Mouse (Mus musculus): ENCODE measurements around the gene Grap.

Gene Grap

DNA sequence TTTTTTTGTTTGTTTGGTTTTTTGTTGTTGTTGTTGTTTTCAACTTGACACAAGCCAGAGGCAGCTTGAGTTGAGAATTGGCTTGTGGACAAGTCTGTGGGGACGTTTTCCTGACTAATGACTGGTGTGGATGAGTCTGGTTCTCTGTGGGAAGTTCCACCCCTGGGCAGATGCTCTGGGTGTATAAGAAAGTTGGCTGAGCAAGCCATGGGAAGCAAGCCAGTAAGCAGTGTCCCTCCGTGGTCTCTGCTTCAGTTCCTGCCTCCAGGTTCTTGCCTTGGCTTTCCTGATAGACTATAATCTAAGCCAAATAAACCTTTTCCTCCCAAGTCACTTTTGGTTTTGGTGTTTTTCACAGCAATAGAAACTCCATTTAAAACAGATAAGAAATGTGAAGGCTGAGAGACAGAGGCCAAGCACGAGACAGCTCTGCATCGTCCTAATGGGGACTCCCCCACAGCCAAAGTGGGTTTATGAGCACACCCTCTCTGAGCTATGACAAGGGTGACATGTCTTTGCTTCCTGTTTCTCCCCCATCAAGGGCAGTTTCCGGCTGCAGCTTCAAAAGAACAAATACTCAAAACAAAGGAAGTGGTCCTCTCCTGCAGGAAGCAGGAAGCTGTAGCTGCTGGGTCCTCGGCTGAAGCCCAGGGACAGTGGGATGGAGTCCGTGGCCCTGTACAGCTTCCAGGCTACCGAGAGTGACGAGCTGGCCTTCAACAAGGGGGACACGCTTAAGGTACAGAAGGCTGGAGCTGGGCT is at the start of gene Grap:
Gene Grap (plus strand): TSS at position 580 of the 762 bp plus-strand sequence.
- DNase-seq: peak; percentile 58

GRCm38 (mm10) chr11:61608072-61608471 is 45.0 kb upstream of the Grap start:
- no peak for DNase-seq

- no peak for DNase-seq
Observed at GRCm38 (mm10) chr11:61611197-61611596, 41.9 kb upstream of the Grap start.

- no peak for DNase-seq
Observed at GRCm38 (mm10) chr11:61612116-61612635, 40.9 kb upstream of the Grap start.

- DNase-seq: peak; percentile 14
Observed at GRCm38 (mm10) chr11:61614401-61614800, 38.7 kb upstream of the Grap start.

GRCm38 (mm10) chr11:61615686-61616522 is 37.2 kb upstream of the Grap start:
- DNase-seq: peak; percentile 55

DNA sequence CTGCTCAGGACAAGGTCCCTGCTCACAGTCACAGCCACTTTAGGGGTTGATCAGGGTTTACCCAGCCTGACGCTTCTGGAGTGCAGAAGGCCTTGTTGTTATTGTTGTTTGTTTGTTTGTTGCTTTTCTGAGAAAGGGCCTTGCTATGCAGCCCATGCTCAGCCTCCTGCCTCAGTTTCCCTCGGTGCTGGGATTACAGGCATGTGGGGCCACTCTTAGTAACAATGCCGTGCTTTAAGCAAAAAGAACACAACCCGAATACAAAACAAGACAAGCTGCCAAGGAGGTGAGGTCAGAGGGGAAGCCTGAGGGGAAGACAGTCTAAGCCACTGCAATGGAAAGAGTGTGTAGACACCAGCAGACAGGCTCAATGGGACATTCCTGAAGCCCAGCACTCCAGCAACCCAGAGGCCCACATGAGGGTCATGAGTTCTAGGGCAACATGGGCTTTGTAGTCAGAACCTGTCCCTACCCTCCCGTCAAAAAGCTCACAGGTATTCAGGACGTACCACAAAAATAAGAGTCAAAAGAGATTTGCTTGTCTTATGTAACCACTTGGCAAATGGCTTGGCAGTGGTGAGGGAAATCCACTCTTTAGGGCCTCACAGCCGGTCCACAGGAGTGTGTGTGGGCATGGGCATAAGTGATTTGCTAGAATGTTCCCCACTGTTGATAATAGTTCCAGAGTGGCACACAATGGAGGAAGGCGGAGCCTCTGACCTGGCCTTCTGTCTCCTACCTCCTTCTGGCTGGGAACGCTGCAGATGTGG is 36.4 kb upstream of the Grap start:
- peak; percentile 10 for DNase-seq

- peak; percentile 10 for DNase-seq
Observed at GRCm38 (mm10) chr11:61617293-61617975, 35.6 kb upstream of the Grap start.

DNA sequence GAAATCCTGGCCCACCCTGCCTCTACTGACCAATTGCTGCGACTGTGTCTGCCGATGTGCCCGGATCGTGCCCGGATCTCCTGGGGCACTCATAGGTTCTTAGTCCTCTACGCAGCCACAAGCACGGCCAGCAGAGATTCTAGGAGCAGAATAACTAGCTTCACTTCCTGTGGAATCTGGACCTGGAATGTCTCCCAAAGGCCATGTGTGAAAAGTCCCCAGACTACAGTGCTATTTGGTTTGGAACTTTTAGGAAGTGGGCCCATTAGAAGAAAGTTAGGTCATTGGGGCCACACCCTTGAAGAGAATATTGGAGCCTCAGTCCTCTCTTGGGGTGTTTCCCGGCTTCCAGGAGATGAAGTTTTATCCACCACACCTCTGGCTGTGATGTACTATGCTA is 34.9 kb upstream of the Grap start:
- peak; percentile 53 for DNase-seq

- DNase-seq: no peak
Observed at GRCm38 (mm10) chr11:61618571-61618970, 34.5 kb upstream of the Grap start.

GRCm38 (mm10) chr11:61619356-61619755 is 33.7 kb upstream of the Grap start:
- no peak for DNase-seq

DNA sequence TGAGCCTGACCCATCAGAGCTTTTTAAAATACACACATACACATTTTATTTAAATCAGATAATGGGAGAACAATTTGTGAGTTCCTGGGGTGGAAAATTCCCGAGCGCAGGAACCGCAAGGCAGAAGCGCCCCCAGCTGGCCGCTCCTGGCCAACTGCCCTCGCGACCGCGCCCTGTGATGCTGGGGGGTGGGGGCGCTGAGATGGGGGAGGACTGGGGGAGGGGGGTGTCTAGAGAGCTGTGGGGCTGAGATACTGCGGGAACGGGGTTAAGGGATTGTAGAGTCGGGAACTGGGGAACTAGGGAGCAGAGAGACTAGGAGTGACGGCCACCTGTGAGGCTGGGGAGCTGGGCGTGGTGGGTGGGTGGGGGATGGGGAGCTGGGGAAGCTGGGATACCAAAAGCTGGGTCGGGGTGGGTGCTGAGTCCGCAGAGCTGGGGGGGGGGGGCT is 33.2 kb upstream of the Grap start:
- DNase-seq: peak; percentile 88

- peak; percentile 89 for DNase-seq
Observed at GRCm38 (mm10) chr11:61620254-61620670, 32.8 kb upstream of the Grap start.

DNA sequence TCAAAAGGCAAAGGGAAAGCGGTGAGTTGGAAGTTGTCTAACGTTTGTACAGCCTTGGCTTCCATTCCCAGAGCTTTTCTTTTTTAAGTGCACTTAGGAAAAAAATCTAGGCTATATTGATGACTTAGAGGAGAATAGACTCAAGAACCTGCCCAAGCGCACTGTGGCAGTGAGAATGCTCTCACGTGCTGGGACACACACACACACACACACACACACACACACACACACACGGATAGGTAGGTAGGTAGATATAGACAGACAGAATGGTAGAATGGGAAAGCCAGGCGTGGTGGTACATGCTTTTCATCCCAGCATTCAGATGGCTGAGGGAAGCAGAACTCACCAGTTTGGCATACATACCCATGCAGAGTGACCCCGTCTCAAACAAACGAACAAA is 32.3 kb upstream of the Grap start:
- no peak for DNase-seq

GRCm38 (mm10) chr11:61625136-61625535 is 27.9 kb upstream of the Grap start:
- DNase-seq: no peak

GRCm38 (mm10) chr11:61626509-61626908 is 26.6 kb upstream of the Grap start:
- DNase-seq: no peak

GRCm38 (mm10) chr11:61629621-61630020 is 23.4 kb upstream of the Grap start:
- no peak for DNase-seq

DNA sequence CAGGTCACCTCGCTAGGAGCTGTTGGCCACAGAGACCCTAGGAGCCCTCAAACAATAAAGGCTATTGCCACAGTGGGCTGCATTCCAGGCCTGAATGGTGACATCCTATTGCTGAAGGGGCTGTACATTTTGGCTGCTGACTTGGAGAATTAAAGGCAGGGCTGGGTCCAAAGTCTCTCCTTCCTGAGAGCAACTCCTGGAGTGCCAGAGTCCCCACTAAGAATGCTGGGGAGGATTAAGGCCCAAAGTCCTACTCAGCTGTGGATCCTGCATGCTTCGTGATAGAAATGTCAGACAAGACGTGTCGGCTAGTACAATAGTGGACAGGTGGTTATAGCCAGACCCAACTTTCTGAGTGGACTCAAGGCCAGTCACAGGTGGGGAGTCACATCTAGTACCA is 16.8 kb upstream of the Grap start:
- DNase-seq: peak; percentile 43

DNA sequence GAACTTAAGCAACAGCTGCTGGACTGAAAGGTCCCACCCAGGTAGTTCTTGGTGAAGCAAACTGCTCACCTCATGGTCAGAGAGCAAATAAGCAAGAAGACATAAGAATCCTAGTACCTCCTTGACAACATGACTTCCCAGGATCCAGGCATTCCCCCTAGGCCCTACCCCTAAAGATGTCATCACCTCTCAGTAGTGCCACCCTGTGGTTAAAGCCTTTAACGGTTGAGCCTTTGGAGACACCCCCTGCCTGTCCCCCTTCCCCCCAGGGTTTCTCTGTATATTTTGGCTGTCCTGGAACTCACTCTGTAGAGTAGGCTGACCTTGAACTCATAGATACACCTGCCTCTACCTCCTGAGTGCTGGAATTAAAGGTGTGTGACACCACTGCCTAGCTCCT is 15.7 kb upstream of the Grap start:
- no peak for DNase-seq

DNA sequence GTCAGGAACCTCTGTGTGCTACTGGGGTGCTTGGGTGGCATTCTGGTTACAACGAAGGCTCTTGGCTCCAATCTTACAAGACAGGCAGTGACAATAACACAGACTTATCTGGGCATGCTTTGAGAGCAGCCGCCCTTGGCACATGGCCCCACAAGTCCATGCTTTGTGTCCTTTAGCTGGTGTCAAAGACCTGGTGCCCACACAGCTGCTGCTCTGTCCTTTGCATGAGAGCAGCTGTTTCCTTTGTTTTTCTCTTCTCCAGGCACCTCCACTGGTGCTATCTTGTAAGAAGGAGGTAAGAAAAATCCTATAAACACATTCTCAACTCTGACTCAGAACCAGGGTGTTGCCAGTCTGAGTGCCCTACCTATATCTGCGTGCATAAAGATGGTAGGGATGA is 15.2 kb upstream of the Grap start:
- no peak for DNase-seq

DNA sequence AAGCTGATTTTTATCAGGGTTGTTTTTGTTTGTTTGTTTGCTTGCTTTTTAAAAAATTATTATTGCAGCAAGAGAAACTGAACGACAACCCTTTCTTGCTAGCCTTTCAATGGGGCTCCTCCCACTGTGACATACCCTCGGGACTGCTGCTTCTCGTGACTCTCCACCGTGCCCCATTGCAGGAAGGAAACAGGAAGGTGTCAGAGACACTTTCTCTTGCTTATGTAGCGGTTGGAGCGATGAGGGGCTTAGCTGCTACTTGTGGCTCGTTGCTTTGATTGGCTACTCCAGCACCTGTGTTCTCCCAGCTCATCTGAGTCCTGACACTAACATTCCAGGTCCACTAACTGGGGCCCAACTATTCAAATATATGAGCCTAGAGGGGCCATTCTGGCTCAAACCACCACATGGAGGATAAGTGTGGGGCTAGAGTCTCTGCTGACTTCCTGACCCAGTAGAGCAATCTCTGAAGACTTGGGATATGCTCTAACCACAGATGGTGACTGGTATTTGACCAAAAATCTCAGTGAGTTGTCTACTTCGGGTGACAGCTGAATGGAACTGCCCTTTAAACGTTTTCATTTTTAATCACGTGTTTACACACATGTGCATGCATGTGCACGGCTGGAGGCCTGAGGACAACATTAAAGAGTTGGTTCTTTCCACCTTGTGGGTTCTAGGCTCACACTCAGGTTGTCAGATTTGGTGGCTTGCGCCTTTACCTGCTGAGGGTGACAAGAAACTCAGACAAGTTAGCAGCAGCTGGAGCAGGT is 14.1 kb upstream of the Grap start:
- DNase-seq: no peak
